Comparison of ENCODE assay signal across 8 mouse cellular contexts in genomic region chr15:89429352-89430221, GRCm38 (mm10). TPM values are rescaled to one million over a fixed set of nuclear protein-coding genes. Genes with fewer than 3 reads are reported as not detected.
DNase-seq lines count a peak whose midpoint lies in the region; ATAC-seq and TF ChIP-seq lines count a peak whose summit lies in the region.

Gene C730034F03Rik (plus strand): TSS chr15:89429589.
Gene Gm44502 (minus strand): TSS chr15:89429696.
Gene Chkb (minus strand): TSS chr15:89429908.

- H3K4me1 ChIP-seq in ES-Bruce4 (ENCODE audit: control insufficient read depth, insufficient read depth, low read length): peaks cover 2% of the 10 kb centered on the region
- H3K4me1 ChIP-seq in forebrain, embryonic 13.5 days: peaks cover 18% of the 10 kb centered on the region
- H3K4me1 ChIP-seq in liver, postnatal 0 days (ENCODE audit: insufficient read depth): peaks cover 15% of the 10 kb centered on the region
- H3K4me1 ChIP-seq in neural tube, embryonic 14.5 days (ENCODE audit: control insufficient read depth, insufficient read depth, low read length): peaks cover 11% of the 10 kb centered on the region

- peak within 1 kb of the TSS; percentile 93 for H3K4me2 ChIP-seq in forebrain, embryonic 13.5 days
- peak within 1 kb of the TSS; percentile 97 for H3K4me2 ChIP-seq in liver, postnatal 0 days (ENCODE audit: low read depth, low read length)
- H3K4me2 ChIP-seq in neural tube, embryonic 14.5 days (ENCODE audit: low read depth, low read length): peak within 1 kb of the TSS; percentile 95

- H3K27me3 ChIP-seq in ES-Bruce4 (ENCODE audit: control insufficient read depth, insufficient read depth, low read length, poor library complexity, severe bottlenecking): no peaks in the 10 kb centered on the region
- no peaks in the 10 kb centered on the region for H3K27me3 ChIP-seq in forebrain, embryonic 13.5 days
- no peaks in the 10 kb centered on the region for H3K27me3 ChIP-seq in liver, postnatal 0 days (ENCODE audit: insufficient read depth, low read length)
- H3K27me3 ChIP-seq in neural tube, embryonic 14.5 days (ENCODE audit: control insufficient read depth, insufficient read depth, low read length): no peaks in the 10 kb centered on the region

- no peaks in the 10 kb centered on the region for H3K9me3 ChIP-seq in ES-Bruce4 (replicated peaks; ENCODE audit: control insufficient read depth, insufficient read depth, low read length, poor library complexity, severe bottlenecking)
- H3K9me3 ChIP-seq in forebrain, embryonic 13.5 days (replicated peaks): no peaks in the 10 kb centered on the region
- no peaks in the 10 kb centered on the region for H3K9me3 ChIP-seq in liver, postnatal 0 days (ENCODE audit: low read length)
- H3K9me3 ChIP-seq in neural tube, embryonic 14.5 days (ENCODE audit: control insufficient read depth, low read length): no peaks in the 10 kb centered on the region

- peak; percentile 87 for ATAC-seq in cerebellum, adult (ENCODE audit: insufficient number of reproducible peaks, low FRiP score, low TSS enrichment)
- ATAC-seq in forebrain, embryonic 13.5 days: peak; percentile 96
- peak; percentile 89 for ATAC-seq in liver, postnatal 0 days
- peak; percentile 95 for ATAC-seq in neural tube, embryonic 14.5 days (ENCODE audit: low read depth)

- no peak for TF ChIP-seq CTCF in ES-Bruce4 (IDR thresholded peaks at IDR 0.05; ENCODE audit: low read depth, low read length)
- TF ChIP-seq CTCF in liver, postnatal 0 days (IDR thresholded peaks at IDR 0.05; ENCODE audit: low read depth): no peak

- no peak for TF ChIP-seq EP300 in ES-Bruce4 (IDR thresholded peaks at IDR 0.05; ENCODE audit: insufficient read depth, low read depth, low read length)
- peak; percentile 69; the same call in 1 of the 2 replicates for TF ChIP-seq EP300 in liver, postnatal 0 days (IDR thresholded peaks at IDR 0.05; ENCODE audit: low read depth)

- H3K9ac ChIP-seq in ES-Bruce4 (ENCODE audit: low read depth, poor library complexity, severe bottlenecking): peak within 1 kb of the TSS; percentile 62
- H3K9ac ChIP-seq in forebrain, embryonic 13.5 days: peak within 1 kb of the TSS; percentile 80
- peak within 1 kb of the TSS; percentile 97 for H3K9ac ChIP-seq in liver, postnatal 0 days (replicated peaks)
- H3K9ac ChIP-seq in neural tube, embryonic 14.5 days (replicated peaks; ENCODE audit: low read depth, low read length): peak within 1 kb of the TSS; percentile 82

- peak; percentile 95 for DNase-seq in heart, postnatal 10 days
- peak; percentile 93 for DNase-seq in large intestine, adult 2 months (ENCODE audit: low read depth, low spot score)
- peak; percentile 95 for DNase-seq in liver, postnatal 0 days
- DNase-seq in testis, postnatal 10 days (ENCODE audit: low spot score): peak; percentile 94

- intact Hi-C loops in heart, postnatal 10 days (cut with DNase I): loop anchor here (2.0 to 5.0 kb wide), 2 partner anchors 38 to 51 kb away; partner anchors contain the start of gene Odf3b

- no peak for TF ChIP-seq POLR2A in ES-Bruce4 (IDR thresholded peaks at IDR 0.05; ENCODE audit: insufficient read depth, low read length)

- peak within 1 kb of the TSS; percentile 37 for H3K27ac ChIP-seq in ES-Bruce4 (ENCODE audit: insufficient read depth, low read length)
- peak within 1 kb of the TSS; percentile 92 for H3K27ac ChIP-seq in forebrain, embryonic 13.5 days
- peak within 1 kb of the TSS; percentile 100 for H3K27ac ChIP-seq in liver, postnatal 0 days (ENCODE audit: low read depth)
- peak within 1 kb of the TSS; percentile 96 for H3K27ac ChIP-seq in neural tube, embryonic 14.5 days (ENCODE audit: low read depth, low read length)

- peak within 1 kb of the TSS; percentile 79 for H3K4me3 ChIP-seq in ES-Bruce4 (ENCODE audit: low read depth, low read length)
- H3K4me3 ChIP-seq in forebrain, embryonic 13.5 days: peak within 1 kb of the TSS; percentile 73
- H3K4me3 ChIP-seq in liver, postnatal 0 days (ENCODE audit: low read depth, low read length): peak within 1 kb of the TSS; percentile 92
- H3K4me3 ChIP-seq in neural tube, embryonic 14.5 days (ENCODE audit: low read depth, low read length): peak within 1 kb of the TSS; percentile 62

- peaks cover 8% of the 10 kb centered on the region for H3K36me3 ChIP-seq in ES-Bruce4 (ENCODE audit: control insufficient read depth, insufficient read depth, low read length, poor library complexity, severe bottlenecking)
- peaks cover 33% of the 10 kb centered on the region for H3K36me3 ChIP-seq in forebrain, embryonic 13.5 days (ENCODE audit: poor library complexity, severe bottlenecking)
- H3K36me3 ChIP-seq in liver, postnatal 0 days (replicated peaks; ENCODE audit: insufficient read depth, low read length): peaks cover 19% of the 10 kb centered on the region
- peaks cover 11% of the 10 kb centered on the region; the same call in 1 of the 2 replicates for H3K36me3 ChIP-seq in neural tube, embryonic 14.5 days (ENCODE audit: control insufficient read depth, insufficient read depth, low read length)

- under 1% methylated on average over 70 of the region's 70 CpGs for WGBS in forebrain, embryonic 13.5 days
- under 1% methylated on average over 70 of the region's 70 CpGs for WGBS in large intestine, adult 2 months
- WGBS in liver, postnatal 0 days (ENCODE audit: insufficient replicate concordance): under 1% methylated on average over 69 of the region's 70 CpGs
- under 1% methylated on average over 70 of the region's 70 CpGs for WGBS in neural tube, embryonic 14.5 days

RNA-seq across cellular contexts. Expression of gene C730034F03Rik, which starts in this region (rescaled TPM):
- 2.1 and 3.2 TPM in 2 replicates for polyA plus RNA-seq in ES-Bruce4 (2011; ENCODE audit: insufficient read depth, insufficient read length, low read depth, missing spikeins)
- 5.3 and 6.7 TPM in 2 replicates for polyA plus RNA-seq in forebrain, embryonic 13.5 days (2015; fragmentation: Nextera tagmentation; extraction: Ambion mirVana)
- 1 to 10 TPM; 1.9 to 2.4 TPM for total RNA-seq in heart, postnatal 10 days (2021)
- 0.57 and 0.67 TPM in 2 replicates for polyA plus RNA-seq in large intestine, adult 2 months (2012; rRNA removed)
- 0.64 and 1.5 TPM in 2 replicates for polyA plus RNA-seq in liver, postnatal 0 days (2015; fragmentation: Nextera tagmentation; extraction: Ambion mirVana)
- 5.8 and 6.4 TPM in 2 replicates for polyA plus RNA-seq in neural tube, embryonic 14.5 days (2014; fragmentation: Nextera tagmentation; extraction: Ambion mirVana)

RNA-seq across cellular contexts. Expression of gene Gm44502, which starts in this region (rescaled TPM):
- not detected in 2 replicates for polyA plus RNA-seq in ES-Bruce4 (2011; ENCODE audit: insufficient read depth, insufficient read length, low read depth, missing spikeins)
- polyA plus RNA-seq in forebrain, embryonic 13.5 days (2015; fragmentation: Nextera tagmentation; extraction: Ambion mirVana): 0.16 TPM in 1 of 2 replicates, not detected in the other
- 10 to 100 TPM; 14.6 to 15.4 TPM for total RNA-seq in heart, postnatal 10 days (2021)
- 0.68 and 1.4 TPM in 2 replicates for polyA plus RNA-seq in large intestine, adult 2 months (2012; rRNA removed)
- polyA plus RNA-seq in liver, postnatal 0 days (2015; fragmentation: Nextera tagmentation; extraction: Ambion mirVana): not detected in 2 replicates
- 0.20 TPM in 1 of 2 replicates, not detected in the other for polyA plus RNA-seq in neural tube, embryonic 14.5 days (2014; fragmentation: Nextera tagmentation; extraction: Ambion mirVana)

RNA-seq across cellular contexts. Expression of gene Chkb, which starts in this region (rescaled TPM):
- polyA plus RNA-seq in ES-Bruce4 (2011; ENCODE audit: insufficient read depth, insufficient read length, low read depth, missing spikeins): 41.3 and 45.7 TPM in 2 replicates
- polyA plus RNA-seq in forebrain, embryonic 13.5 days (2015; fragmentation: Nextera tagmentation; extraction: Ambion mirVana): 67.3 and 70.9 TPM in 2 replicates
- 10 to 100 TPM; 71.8 to 73.9 TPM for total RNA-seq in heart, postnatal 10 days (2021)
- polyA plus RNA-seq in large intestine, adult 2 months (2012; rRNA removed): 125 and 129 TPM in 2 replicates
- polyA plus RNA-seq in liver, postnatal 0 days (2015; fragmentation: Nextera tagmentation; extraction: Ambion mirVana): 42.7 and 44.3 TPM in 2 replicates
- polyA plus RNA-seq in neural tube, embryonic 14.5 days (2014; fragmentation: Nextera tagmentation; extraction: Ambion mirVana): 76.5 and 80.9 TPM in 2 replicates

Comparison
In these comparisons a context has a peak if more than half of its experiments do, and no peak if none do; other contexts are left out.
1. Peak in every context shown above with its lines: DNase-seq, ATAC-seq, H3K4me3 ChIP-seq and H3K27ac ChIP-seq.
2. H3K27ac ChIP-seq: peak in every context shown above with its lines; median percentile 100 in liver, postnatal 0 days; 96 in neural tube, embryonic 14.5 days; 92 in forebrain, embryonic 13.5 days; 37 in ES-Bruce4.